Mouse (Mus musculus) cortical plate, adult 2 months (tissue): ENCODE measurements around the gene Ric3.
"Not testable (repeated sequence)": the region's sequence is repeated elsewhere in the genome, so short reads cannot be mapped to it uniquely, and the experiment has no call there.

ENCODE experiments used
- CTCF ChIP-seq: fragments of 200-500 bp; IDR thresholded peaks from 2 replicates; pipeline ENCODE4 v1.5.1; 2011; ENCODE audit warnings: mild to moderate bottlenecking, control low read depth, low read length; ENCODE audit not compliant: insufficient read depth; ENCODE audit errors: extremely low read depth
- POLR2A ChIP-seq: fragments of 200-500 bp; IDR thresholded peaks from 2 replicates; pipeline ENCODE4 v1.6.1; 2011; ENCODE audit warnings: mild to moderate bottlenecking, low read length, control low read depth; ENCODE audit not compliant: insufficient read depth; ENCODE audit errors: extremely low read depth

GRCm38 (mm10) chr7:109115488-109115887, 32.4 kb upstream of the Ric3 start:
- TF ChIP-seq CTCF, POLR2A: not testable (repeated sequence)
